Mouse (Mus musculus): Measurements from ENCODE around the gene 1810009A15Rik.

GRCm38 (mm10) chr19:8850402-8850901 is 38.2 kb upstream of the 1810009A15Rik start, which contains the start of gene Lrrn4cl:
- TF ChIP-seq CTCF (IDR thresholded peaks at IDR 0.05; ENCODE audit: control insufficient read depth, insufficient read depth, low read length) (no peak), POLR2A (IDR thresholded peaks at IDR 0.05; ENCODE audit: borderline replicate concordance, control insufficient read depth, low read depth, low read length) (no peak)

Data from bone marrow, adult 2 months (tissue).